Mouse (Mus musculus) cerebellum, adult 2 months (tissue): ENCODE measurements around the gene Ccdc3.

ENCODE experiments used
- CTCF ChIP-seq: fragments of 200-500 bp; IDR thresholded peaks from 2 replicates; pipeline ENCODE4 v1.5.1; 2011; ENCODE audit warnings: low read depth, mild to moderate bottlenecking, control low read depth, low read length, moderate library complexity, borderline replicate concordance; ENCODE audit not compliant: insufficient read depth
- POLR2A ChIP-seq: fragments of 200-500 bp; IDR thresholded peaks from 2 replicates; pipeline ENCODE4 v1.6.1; 2011; ENCODE audit warnings: low read length, control low read depth, borderline replicate concordance; ENCODE audit not compliant: insufficient read depth

- no peak for TF ChIP-seq CTCF
- TF ChIP-seq POLR2A: no peak
These were observed 33.9 kb downstream of the Ccdc3 start for GRCm38 (mm10) chr2:5171301-5172000.
